Mouse (Mus musculus) liver, embryonic 16.5 days (tissue): ENCODE data around the gene Trim7. TPM values are rescaled to one million over a fixed set of nuclear protein-coding genes. Genes with fewer than 3 reads are reported as not detected.
"Not testable (repeated sequence)": the region's sequence is repeated elsewhere in the genome, so short reads cannot be mapped to it uniquely, and the experiment has no call there.

Experiments used
- ATAC-seq: fragments of 200-750 bp; cut with Nextera tagmentation; 2 replicates; pipeline ENCODE4 v1.8.0; 2017; ENCODE audit warnings: low read depth, mild to moderate bottlenecking, moderate number of reproducible peaks, moderate library complexity
- H3K27ac ChIP-seq: fragments of 300-500 bp; sonication (generic); 2 replicates; pipeline ENCODE4 v1.5.1; 2014; ENCODE audit warnings: mild to moderate bottlenecking, low read length
- H3K27me3 ChIP-seq: fragments of 300-500 bp; sonication (generic); 2 replicates; pipeline ENCODE4 v1.6.1; 2014; ENCODE audit warnings: low read depth, low read length, mixed read lengths; ENCODE audit not compliant: control insufficient read depth, insufficient read depth
- H3K36me3 ChIP-seq: fragments of 300-500 bp; sonication (generic); 2 replicates; pipeline ENCODE4 v1.6.1; 2014; ENCODE audit warnings: mild to moderate bottlenecking; ENCODE audit not compliant: control insufficient read depth, insufficient read depth
- H3K4me1 ChIP-seq: fragments of 300-500 bp; sonication (generic); 2 replicates; pipeline ENCODE4 v1.6.1; 2014; ENCODE audit warnings: low read depth, low read length, mixed read lengths; ENCODE audit not compliant: control insufficient read depth
- H3K4me2 ChIP-seq: fragments of 300-500 bp; sonication (generic); 2 replicates; pipeline ENCODE4 v1.6.1; 2014; ENCODE audit warnings: low read depth, low read length, mixed read lengths
- H3K4me3 ChIP-seq: fragments of 300-500 bp; sonication (generic); 2 replicates; pipeline ENCODE4 v1.5.1; 2014; ENCODE audit warnings: low read depth, mild to moderate bottlenecking, low read length
- H3K9ac ChIP-seq: fragments of 300-500 bp; sonication (generic); 2 replicates; pipeline ENCODE4 v1.6.1; 2014; ENCODE audit warnings: low read depth, low read length
- H3K9me3 ChIP-seq: fragments of 300-500 bp; sonication (generic); replicated peaks from 2 replicates; pipeline ENCODE4 v1.6.1; 2016; ENCODE audit warnings: low read length; ENCODE audit not compliant: control insufficient read depth
- WGBS: fragments of 180-500 bp; shearing (Covaris S2); extraction: QIAGEN DNeasy Blood & Tissue Kit; methylation state at CpG from one replicate; pipeline ENCODE4 v1.1.7; 2014; ENCODE audit not compliant: insufficient replicate concordance; 5-methylcytosine and 5-hydroxymethylcytosine counted together
- polyA plus RNA-seq: library from polyadenylated mRNA; unstranded; fragments of >200 nt; fragmentation: Nextera tagmentation; extraction: Ambion mirVana; gene quantifications from 2 replicates; pipeline ENCODE4 v1.2.1, GENCODE M21; 2015

Trim7 gene
- polyA plus RNA-seq, 1 experiment from 2014 or later, result 0.14 TPM

DNA sequence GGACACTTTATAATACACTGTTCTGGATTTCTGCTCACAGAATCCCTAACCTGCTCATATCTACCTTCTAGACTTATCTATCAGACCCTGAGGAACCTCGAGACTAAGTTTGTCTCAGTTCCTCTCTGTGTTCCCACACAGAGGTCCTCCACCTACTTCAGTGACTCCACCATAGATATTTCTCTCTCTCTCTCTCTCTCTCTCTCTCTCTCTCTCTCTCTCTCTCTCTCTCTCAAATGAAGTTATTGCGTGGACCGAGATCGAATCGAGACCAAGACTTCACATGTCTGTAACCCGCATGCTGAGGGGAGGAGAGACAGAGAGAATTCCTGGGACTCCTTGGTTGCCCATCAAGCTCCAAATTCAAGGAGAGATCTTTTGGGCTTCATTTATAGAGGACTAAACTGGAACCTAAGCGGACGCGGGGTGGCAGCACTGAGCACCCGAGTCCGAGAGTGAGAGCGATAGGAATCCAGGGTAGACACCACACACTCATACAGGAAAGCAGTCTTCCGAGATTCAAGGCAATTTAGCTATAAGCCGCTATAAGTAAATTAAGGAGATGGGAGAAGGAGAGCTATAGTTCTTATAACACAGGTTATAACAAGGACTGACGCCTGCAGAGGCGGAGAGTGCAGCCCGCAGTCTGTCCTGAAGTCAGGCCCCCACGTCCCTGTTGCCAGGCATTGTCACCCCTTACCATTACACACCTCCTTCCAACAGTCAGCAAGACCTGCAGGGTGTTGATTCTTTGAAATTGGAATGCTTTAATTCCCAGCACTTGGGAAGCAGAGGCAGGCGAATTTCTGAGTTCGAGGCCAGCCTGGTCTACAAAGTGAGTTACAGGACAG is 35.7 kb upstream of the Trim7 start:
- no peaks in the 10 kb centered on the region for H3K27me3 ChIP-seq
- no peak overlapping the region for H3K9ac ChIP-seq
- WGBS, result 14% methylated on average over 20 of the region's 20 CpGs
- peak; percentile 65; the same call in 1 of the 2 replicates for ATAC-seq
- H3K9me3 ChIP-seq, result no peaks in the 10 kb centered on the region
- peak overlapping the region; percentile 18; the same call in 1 of the 2 replicates for H3K4me3 ChIP-seq
- H3K4me2 ChIP-seq, result peak overlapping the region; percentile 40; the same call in 1 of the 2 replicates
- H3K36me3 ChIP-seq, result no peaks in the 10 kb centered on the region
- peaks cover 14% of the 10 kb centered on the region for H3K4me1 ChIP-seq
- H3K27ac ChIP-seq, result no peak overlapping the region

DNA sequence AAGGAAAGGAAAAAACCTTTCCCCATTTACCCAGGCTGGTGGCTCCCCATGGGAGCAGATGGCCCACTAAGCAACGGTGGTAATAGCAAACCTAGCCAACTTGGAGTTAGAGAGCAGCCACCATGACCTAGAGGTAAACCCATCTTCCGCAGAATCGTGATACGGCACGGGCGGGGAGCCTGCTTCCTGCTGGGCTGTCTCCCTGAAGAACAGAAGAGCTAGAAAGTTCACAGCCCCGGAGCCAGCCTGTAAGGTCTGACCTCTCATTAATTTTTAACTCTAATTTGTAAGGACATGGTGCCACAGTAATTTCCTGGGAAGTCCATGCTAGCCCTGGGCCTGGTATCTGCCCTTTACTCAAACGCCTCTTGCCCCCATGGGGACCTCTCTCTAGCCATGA is 35.0 kb upstream of the Trim7 start:
- WGBS, result 52% methylated on average over 8 of the region's 8 CpGs
- no peaks in the 10 kb centered on the region for H3K36me3 ChIP-seq
- no peak overlapping the region for H3K27ac ChIP-seq
- no peak overlapping the region for H3K4me3 ChIP-seq
- 0 out of 2 replicates have a peak overlapping the region, but pooled peaks have one; percentile 35 for H3K4me2 ChIP-seq
- ATAC-seq, result 0 out of 2 replicates have a peak, but pooled peaks have one; percentile 4
- no peaks in the 10 kb centered on the region for H3K27me3 ChIP-seq
- H3K9me3 ChIP-seq, result no peaks in the 10 kb centered on the region
- peaks cover 14% of the 10 kb centered on the region for H3K4me1 ChIP-seq
- no peak overlapping the region for H3K9ac ChIP-seq

GRCm38 (mm10) chr11:48791894-48792293 is 34.0 kb upstream of the Trim7 start:
- not testable (repeated sequence) for H3K27me3 ChIP-seq, H3K27ac ChIP-seq, H3K9me3 ChIP-seq, H3K36me3 ChIP-seq, H3K4me2 ChIP-seq, H3K9ac ChIP-seq, ATAC-seq, H3K4me3 ChIP-seq
- WGBS, result 63% methylated on average over 9 of the region's 9 CpGs
- peaks cover 14% of the 10 kb centered on the region for H3K4me1 ChIP-seq

GRCm38 (mm10) chr11:48793184-48793583 is 32.8 kb upstream of the Trim7 start:
- no peak overlapping the region for H3K27ac ChIP-seq
- no peaks in the 10 kb centered on the region for H3K36me3 ChIP-seq
- WGBS, result 91% methylated on average over 3 of the region's 3 CpGs
- no peak overlapping the region for H3K4me2 ChIP-seq
- no peaks in the 10 kb centered on the region for H3K27me3 ChIP-seq
- H3K4me3 ChIP-seq, result no peak overlapping the region
- H3K9ac ChIP-seq, result no peak overlapping the region
- H3K9me3 ChIP-seq, result no peaks in the 10 kb centered on the region
- ATAC-seq, result no peak
- peaks cover 20% of the 10 kb centered on the region for H3K4me1 ChIP-seq

DNA sequence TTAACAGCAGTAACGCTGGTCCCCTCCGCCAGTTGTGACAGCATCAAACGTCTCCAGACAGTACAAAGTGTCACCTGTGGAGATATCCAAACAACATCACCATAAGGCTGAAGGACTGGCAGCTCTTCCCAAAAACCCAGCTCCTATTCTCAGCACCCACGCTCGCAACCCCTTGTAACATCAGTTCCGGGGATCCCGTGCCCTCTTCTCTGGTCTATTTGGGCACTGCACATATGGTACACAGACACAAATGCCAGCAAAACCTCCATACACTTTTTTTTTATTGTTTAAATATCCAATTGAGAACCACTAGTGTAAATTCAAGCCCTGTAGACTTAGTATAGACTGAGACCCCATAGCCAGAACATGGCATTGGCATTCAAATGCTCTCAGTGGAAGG is 30.7 kb upstream of the Trim7 start:
- 84% methylated on average over 7 of the region's 7 CpGs for WGBS
- no peaks in the 10 kb centered on the region for H3K9me3 ChIP-seq
- H3K9ac ChIP-seq, result no peak overlapping the region
- H3K27ac ChIP-seq, result no peak overlapping the region
- peaks cover 14% of the 10 kb centered on the region for H3K4me1 ChIP-seq
- no peak for ATAC-seq
- no peaks in the 10 kb centered on the region for H3K27me3 ChIP-seq
- no peak overlapping the region for H3K4me3 ChIP-seq
- H3K36me3 ChIP-seq, result no peaks in the 10 kb centered on the region
- H3K4me2 ChIP-seq, result no peak overlapping the region

GRCm38 (mm10) chr11:48796290-48796689 is 29.6 kb upstream of the Trim7 start:
- Histone ChIP-seq H3K36me3 (0 out of 2 replicates have a peak, but pooled peaks cover 3% of the 10 kb centered on the region), H3K4me1 (peaks cover 14% of the 10 kb centered on the region), H3K27me3 (no peaks in the 10 kb centered on the region), H3K9me3 (no peaks in the 10 kb centered on the region), H3K9ac (no peak overlapping the region), H3K4me2 (no peak overlapping the region), H3K4me3 (no peak overlapping the region), H3K27ac (no peak overlapping the region)
- ATAC-seq, result no peak
- WGBS, result 69% methylated on average over 4 of the region's 4 CpGs

DNA sequence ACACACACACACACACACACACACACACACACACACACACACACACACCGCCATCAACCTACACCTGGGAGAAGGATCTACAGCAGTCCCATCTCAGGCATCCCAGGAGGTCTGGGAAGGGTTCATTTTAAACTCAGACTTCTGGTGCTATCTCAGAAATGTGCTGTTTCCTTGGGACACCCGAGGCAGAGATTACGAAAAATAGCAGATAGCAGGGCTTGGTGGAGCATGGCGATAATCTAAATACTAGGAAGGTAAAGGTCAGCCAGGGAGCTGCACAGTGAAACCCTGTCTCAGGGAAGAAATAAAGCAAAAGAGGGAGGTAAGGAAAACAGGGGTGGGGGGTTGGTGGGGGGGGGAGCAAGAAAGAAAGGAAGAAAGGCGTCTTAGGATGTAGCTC is 28.7 kb upstream of the Trim7 start:
- peaks cover 13% of the 10 kb centered on the region for H3K36me3 ChIP-seq
- no peak for ATAC-seq
- peaks cover 24% of the 10 kb centered on the region for H3K4me1 ChIP-seq
- WGBS, result 34% methylated on average over 5 of the region's 5 CpGs
- peak overlapping the region; percentile 74 for H3K4me2 ChIP-seq
- H3K27ac ChIP-seq, result no peak overlapping the region
- no peak overlapping the region for H3K9ac ChIP-seq
- no peak overlapping the region for H3K4me3 ChIP-seq
- H3K9me3 ChIP-seq, result no peaks in the 10 kb centered on the region
- H3K27me3 ChIP-seq, result no peaks in the 10 kb centered on the region

GRCm38 (mm10) chr11:48798308-48798707 is 27.6 kb upstream of the Trim7 start:
- Histone ChIP-seq H3K36me3 (peaks cover 23% of the 10 kb centered on the region), H3K4me3 (peak overlapping the region; percentile 11; the same call in 1 of the 2 replicates), H3K9ac (peak overlapping the region; percentile 21), H3K27ac (no peak overlapping the region), H3K27me3 (no peaks in the 10 kb centered on the region), H3K9me3 (no peaks in the 10 kb centered on the region), H3K4me2 (peak overlapping the region; percentile 74), H3K4me1 (peaks cover 32% of the 10 kb centered on the region)
- 48% methylated on average over 7 of the region's 7 CpGs for WGBS
- no peak for ATAC-seq
